Mouse (Mus musculus) myocyte (in vitro differentiated cells): ENCODE data around the gene Esrrb.

ENCODE experiments used
- CEBPB ChIP-seq: IDR thresholded peaks from 2 replicates; pipeline ENCODE4 v1.6.1; 2011; ENCODE audit warnings: mild to moderate bottlenecking, moderate library complexity; ENCODE audit not compliant: poor library complexity, insufficient read depth, severe bottlenecking
- E2F4 ChIP-seq: IDR thresholded peaks from one replicate; pipeline ENCODE4 v1.6.1; 2011; ENCODE audit warnings: mild to moderate bottlenecking, control low read depth, moderate library complexity; ENCODE audit not compliant: insufficient read depth
- MAX ChIP-seq: IDR thresholded peaks from one replicate; pipeline ENCODE4 v1.6.1; 2011; ENCODE audit warnings: low read depth, mild to moderate bottlenecking, control low read depth
- MYOD1 ChIP-seq, 3 experiments: IDR thresholded peaks; one replicate each; pipeline ENCODE4 v1.6.1; 2011; ENCODE audit warnings: control low read depth in 2 of 3, low read depth in 2 of 3, mild to moderate bottlenecking in 2 of 3, moderate library complexity in 1 of 3; ENCODE audit not compliant: insufficient read length in 2 of 3, control insufficient read depth in 1 of 3
- MYOG ChIP-seq, 3 experiments: IDR thresholded peaks; one replicate each; pipeline ENCODE4 v1.6.1; 2011; ENCODE audit warnings: control low read depth in 2 of 3, low read depth in 2 of 3, mild to moderate bottlenecking in 2 of 3; ENCODE audit not compliant: insufficient read length in 2 of 3, control insufficient read depth in 1 of 3, insufficient read depth in 1 of 3
- POLR2A ChIP-seq: IDR thresholded peaks from one replicate; pipeline ENCODE4 v1.6.1; 2011; ENCODE audit warnings: low read depth, mild to moderate bottlenecking, control low read depth, moderate library complexity; ENCODE audit not compliant: insufficient read length
- POLR2AphosphoS2 ChIP-seq: IDR thresholded peaks from one replicate; pipeline ENCODE4 v1.6.1; 2011; ENCODE audit warnings: low read depth, control low read depth; ENCODE audit not compliant: insufficient read length
- REST ChIP-seq: IDR thresholded peaks from one replicate; pipeline ENCODE4 v1.6.1; 2011; ENCODE audit warnings: mild to moderate bottlenecking, control low read depth, moderate library complexity; ENCODE audit not compliant: insufficient read depth, insufficient read length
- TCF12 ChIP-seq: IDR thresholded peaks from one replicate; pipeline ENCODE4 v1.6.1; 2011; ENCODE audit warnings: mild to moderate bottlenecking, control low read depth; ENCODE audit not compliant: poor library complexity, insufficient read depth, severe bottlenecking
- TCF3 ChIP-seq: IDR thresholded peaks from one replicate; pipeline ENCODE4 v1.6.1; 2011; ENCODE audit warnings: low read depth, control low read depth; ENCODE audit not compliant: insufficient read length
- USF1 ChIP-seq: IDR thresholded peaks from one replicate; pipeline ENCODE4 v1.6.1; 2011; ENCODE audit warnings: low read depth, mild to moderate bottlenecking, control low read depth, moderate library complexity

DNA sequence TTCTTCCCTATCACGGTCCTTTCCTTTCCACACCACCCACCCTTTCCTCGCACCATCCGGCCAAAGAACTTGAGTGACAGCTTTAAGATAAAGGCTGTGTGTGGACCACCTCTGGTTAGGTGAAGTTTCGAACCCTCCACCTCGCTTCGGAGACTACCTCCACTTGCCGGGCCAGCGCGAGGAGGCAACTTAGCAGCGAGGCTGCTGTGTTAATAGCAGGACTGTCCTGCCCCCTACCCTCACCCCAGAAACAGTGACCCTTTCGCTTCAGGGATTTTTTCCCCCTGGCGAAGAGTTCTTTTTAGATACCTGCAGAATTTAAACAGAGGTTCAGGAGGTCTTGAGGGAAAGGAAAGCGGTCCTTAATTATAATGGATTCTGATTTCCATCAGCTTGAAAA is 62.2 kb downstream of the Esrrb start:
- TF ChIP-seq POLR2A, result no peak
- TF ChIP-seq CEBPB, result no peak
- TF ChIP-seq MYOD1 (IDR thresholded peaks at IDR 0.05; ENCODE audit: control insufficient read depth in 1 of 3, insufficient read length in 2 of 3, low read depth in 2 of 3), result no peak
- no peak for TF ChIP-seq E2F4
- no peak for TF ChIP-seq TCF12
- TF ChIP-seq MAX, result no peak
- no peak for TF ChIP-seq POLR2AphosphoS2
- TF ChIP-seq REST, result no peak
- TF ChIP-seq MYOG (IDR thresholded peaks at IDR 0.05; ENCODE audit: control insufficient read depth in 1 of 3, insufficient read depth in 1 of 3, insufficient read length in 2 of 3, low read depth in 2 of 3), result no peak
- TF ChIP-seq TCF3, result no peak
- no peak for TF ChIP-seq USF1
